Mouse (Mus musculus): ENCODE data around the gene Esyt2. TPM values are rescaled to one million over a fixed set of nuclear protein-coding genes. Genes with fewer than 3 reads are reported as not detected.

Gene Esyt2
- polyA plus RNA-seq (2012; rRNA removed) = 20.4 and 23.0 TPM in 2 replicates

DNA sequence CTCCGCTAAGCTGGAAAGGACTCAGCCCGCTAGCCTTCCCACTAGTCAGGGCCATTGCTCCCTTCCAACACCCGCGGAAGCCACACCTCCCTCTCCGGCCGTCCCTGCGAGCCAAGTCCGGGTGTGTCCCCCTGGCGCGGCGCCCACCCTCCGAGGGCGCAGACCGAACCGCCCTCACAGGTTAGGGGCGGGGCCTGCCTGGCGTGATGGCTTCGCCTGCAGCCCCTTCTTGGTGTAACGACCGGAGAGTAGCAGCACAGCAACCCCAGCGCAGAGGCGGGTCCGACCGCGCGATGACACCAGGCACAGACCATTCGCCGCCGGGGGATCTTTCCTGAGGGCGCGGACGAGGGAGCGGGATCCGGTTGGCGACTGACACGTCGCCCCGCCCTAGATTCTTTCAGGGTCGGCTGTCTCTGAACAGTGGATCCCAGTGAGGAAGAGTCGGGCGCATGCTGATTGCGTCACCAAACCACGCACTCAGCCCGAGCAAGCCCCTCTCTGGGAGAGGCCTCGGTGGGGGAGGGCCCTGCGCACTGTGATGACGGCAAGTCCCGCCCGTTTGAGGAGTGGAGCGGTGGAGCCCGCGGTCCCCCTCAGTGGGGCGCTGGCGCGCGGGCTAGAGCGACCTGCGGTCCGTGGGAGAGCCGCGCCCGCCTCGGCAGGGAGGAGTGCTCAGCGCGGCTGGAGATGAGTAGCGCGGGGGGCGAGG lies at the start of gene Esyt2:
Gene Esyt2, plus strand, starts transcription at position 544 of the 712 bp plus-strand sequence.
- Histone ChIP-seq H3K4me1 (replicated peaks; ENCODE audit: control insufficient read depth, insufficient read depth, low read length) (no peaks in the 10 kb centered on the region), H3K36me3 (ENCODE audit: control insufficient read depth, insufficient read depth, low read length) (no peaks in the 10 kb centered on the region), H3K4me3 (ENCODE audit: control insufficient read depth, insufficient read depth, low read length) (peak within 1 kb of the TSS; percentile 77), H3K27me3 (ENCODE audit: control insufficient read depth, insufficient read depth, low read length) (no peaks in the 10 kb centered on the region), H3K27ac (ENCODE audit: control insufficient read depth, insufficient read depth, low read length) (peak within 1 kb of the TSS; percentile 55)
- DNase-seq = peak; percentile 100
- TF ChIP-seq POLR2A (IDR thresholded peaks at IDR 0.05; ENCODE audit: control insufficient read depth, extremely low read depth, insufficient read depth, low read length, poor library complexity) (peak; percentile 100), CTCF (IDR thresholded peaks at IDR 0.05; ENCODE audit: borderline replicate concordance, control insufficient read depth, extremely low read depth, insufficient read depth, low read length, poor library complexity) (no peak; the same call in 1 of the 2 replicates)
- WGBS = under 1% methylated on average over 68 of the region's 68 CpGs

DNA sequence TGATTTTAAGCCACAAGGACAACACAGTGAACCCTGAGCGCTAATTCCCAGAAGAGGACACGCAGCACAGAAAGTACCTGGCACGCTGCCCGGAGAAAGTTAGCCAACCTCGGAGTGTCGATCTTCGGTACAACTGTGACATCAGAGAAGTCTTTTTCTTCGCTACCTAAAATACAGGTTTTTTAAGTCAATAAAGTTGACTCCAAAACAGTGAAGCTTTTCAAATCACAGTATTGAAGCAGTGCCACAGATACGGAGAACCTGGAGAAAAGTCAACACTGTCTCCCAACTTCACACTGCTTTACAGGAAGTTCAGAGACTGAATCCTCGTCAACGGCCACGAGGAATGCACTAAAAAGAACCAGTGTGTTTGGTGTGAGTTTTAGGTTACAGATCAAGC lies 49.4 kb upstream of the Esyt2 start:
- H3K36me3 ChIP-seq (ENCODE audit: control insufficient read depth, insufficient read depth, low read length) = no peaks in the 10 kb centered on the region
- no peak for DNase-seq
- TF ChIP-seq CTCF (IDR thresholded peaks at IDR 0.05; ENCODE audit: borderline replicate concordance, control insufficient read depth, extremely low read depth, insufficient read depth, low read length, poor library complexity) = no peak
- TF ChIP-seq POLR2A (IDR thresholded peaks at IDR 0.05; ENCODE audit: control insufficient read depth, extremely low read depth, insufficient read depth, low read length, poor library complexity) = no peak
- H3K27ac ChIP-seq (ENCODE audit: control insufficient read depth, insufficient read depth, low read length) = no peak overlapping the region
- no peaks in the 10 kb centered on the region for H3K4me1 ChIP-seq (replicated peaks; ENCODE audit: control insufficient read depth, insufficient read depth, low read length)
- WGBS = 85% methylated on average over 12 of the region's 12 CpGs
- H3K4me3 ChIP-seq (ENCODE audit: control insufficient read depth, insufficient read depth, low read length) = no peak overlapping the region
- no peaks in the 10 kb centered on the region for H3K27me3 ChIP-seq (ENCODE audit: control insufficient read depth, insufficient read depth, low read length)

DNA sequence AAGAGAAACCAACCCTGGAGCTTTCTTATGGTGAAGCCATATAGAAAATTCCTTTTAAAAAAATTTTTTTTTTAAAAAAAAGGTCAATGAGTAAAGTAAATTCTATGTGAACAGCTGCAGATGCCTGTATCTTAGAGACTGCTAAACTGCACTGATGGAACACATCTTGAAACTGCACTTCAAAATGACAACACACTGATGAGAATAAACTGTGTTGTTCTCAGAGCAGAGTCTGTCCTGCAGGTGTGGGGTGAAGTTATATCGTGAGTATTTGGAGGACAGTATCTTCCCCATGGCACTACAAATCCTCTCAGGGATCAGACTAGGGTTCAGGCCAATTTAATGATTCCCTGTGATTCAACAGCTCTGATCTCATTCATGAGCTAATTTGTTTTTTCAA lies 48.9 kb upstream of the Esyt2 start:
- WGBS = 91% methylated on average over 1 of the region's 1 CpGs
- TF ChIP-seq POLR2A (IDR thresholded peaks at IDR 0.05; ENCODE audit: control insufficient read depth, extremely low read depth, insufficient read depth, low read length, poor library complexity) (no peak), CTCF (IDR thresholded peaks at IDR 0.05; ENCODE audit: borderline replicate concordance, control insufficient read depth, extremely low read depth, insufficient read depth, low read length, poor library complexity) (no peak)
- Histone ChIP-seq H3K4me1 (replicated peaks; ENCODE audit: control insufficient read depth, insufficient read depth, low read length) (no peaks in the 10 kb centered on the region), H3K27me3 (ENCODE audit: control insufficient read depth, insufficient read depth, low read length) (no peaks in the 10 kb centered on the region), H3K36me3 (ENCODE audit: control insufficient read depth, insufficient read depth, low read length) (no peaks in the 10 kb centered on the region), H3K4me3 (ENCODE audit: control insufficient read depth, insufficient read depth, low read length) (no peak overlapping the region), H3K27ac (ENCODE audit: control insufficient read depth, insufficient read depth, low read length) (no peak overlapping the region)
- DNase-seq = no peak

DNA sequence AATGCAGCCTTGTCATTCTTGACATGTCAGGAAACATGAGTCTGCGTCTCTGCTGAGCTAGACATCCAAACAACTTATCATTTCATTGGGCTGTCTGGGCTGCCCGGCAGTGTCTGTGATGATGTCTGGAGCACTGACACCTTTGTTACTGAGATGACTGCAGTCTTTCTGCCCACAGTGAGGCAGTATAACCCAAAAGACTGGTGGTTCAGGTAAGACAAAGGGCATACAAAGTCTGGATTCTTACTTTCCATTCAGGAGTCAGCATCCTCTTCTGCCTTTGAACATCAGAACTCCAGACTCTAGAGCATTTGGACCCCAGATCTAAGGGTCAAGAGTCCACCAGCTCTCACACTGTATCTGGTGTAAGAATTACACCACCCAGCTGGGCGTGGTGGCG lies 45.6 kb upstream of the Esyt2 start:
- no peak for TF ChIP-seq CTCF (IDR thresholded peaks at IDR 0.05; ENCODE audit: borderline replicate concordance, control insufficient read depth, extremely low read depth, insufficient read depth, low read length, poor library complexity)
- TF ChIP-seq POLR2A (IDR thresholded peaks at IDR 0.05; ENCODE audit: control insufficient read depth, extremely low read depth, insufficient read depth, low read length, poor library complexity) = no peak
- 93% methylated on average over 4 of the region's 4 CpGs for WGBS
- Histone ChIP-seq H3K4me1 (replicated peaks; ENCODE audit: control insufficient read depth, insufficient read depth, low read length) (no peaks in the 10 kb centered on the region), H3K27me3 (ENCODE audit: control insufficient read depth, insufficient read depth, low read length) (no peaks in the 10 kb centered on the region), H3K4me3 (ENCODE audit: control insufficient read depth, insufficient read depth, low read length) (no peak overlapping the region), H3K27ac (ENCODE audit: control insufficient read depth, insufficient read depth, low read length) (no peak overlapping the region), H3K36me3 (ENCODE audit: control insufficient read depth, insufficient read depth, low read length) (no peaks in the 10 kb centered on the region)
- DNase-seq = peak; percentile 8

DNA sequence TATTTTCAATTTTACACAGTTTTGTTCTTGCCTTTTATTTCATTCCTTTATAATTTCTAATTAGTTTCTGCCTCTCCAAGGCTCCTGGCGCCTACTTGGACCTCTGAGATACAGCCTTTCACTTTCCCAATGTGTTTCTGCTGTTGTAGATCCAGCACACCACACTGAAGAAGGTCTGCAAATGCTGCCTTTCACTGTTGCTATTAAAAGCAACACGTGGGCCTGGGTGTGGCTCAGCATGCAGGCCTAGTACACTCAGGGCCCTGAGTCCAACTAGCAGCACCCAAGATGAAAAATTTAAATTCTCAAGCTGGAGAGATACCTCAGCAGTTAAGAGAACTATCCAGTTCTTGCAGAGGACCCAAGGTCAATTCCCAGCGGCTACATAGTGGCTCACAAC lies 44.3 kb upstream of the Esyt2 start:
- no peaks in the 10 kb centered on the region for H3K27me3 ChIP-seq (ENCODE audit: control insufficient read depth, insufficient read depth, low read length)
- H3K27ac ChIP-seq (ENCODE audit: control insufficient read depth, insufficient read depth, low read length) = no peak overlapping the region
- no peak for TF ChIP-seq CTCF (IDR thresholded peaks at IDR 0.05; ENCODE audit: borderline replicate concordance, control insufficient read depth, extremely low read depth, insufficient read depth, low read length, poor library complexity)
- no peak for TF ChIP-seq POLR2A (IDR thresholded peaks at IDR 0.05; ENCODE audit: control insufficient read depth, extremely low read depth, insufficient read depth, low read length, poor library complexity)
- H3K4me3 ChIP-seq (ENCODE audit: control insufficient read depth, insufficient read depth, low read length) = no peak overlapping the region
- no peaks in the 10 kb centered on the region for H3K36me3 ChIP-seq (ENCODE audit: control insufficient read depth, insufficient read depth, low read length)
- no peak for DNase-seq
- WGBS = 94% methylated on average over 3 of the region's 3 CpGs
- no peaks in the 10 kb centered on the region for H3K4me1 ChIP-seq (replicated peaks; ENCODE audit: control insufficient read depth, insufficient read depth, low read length)

DNA sequence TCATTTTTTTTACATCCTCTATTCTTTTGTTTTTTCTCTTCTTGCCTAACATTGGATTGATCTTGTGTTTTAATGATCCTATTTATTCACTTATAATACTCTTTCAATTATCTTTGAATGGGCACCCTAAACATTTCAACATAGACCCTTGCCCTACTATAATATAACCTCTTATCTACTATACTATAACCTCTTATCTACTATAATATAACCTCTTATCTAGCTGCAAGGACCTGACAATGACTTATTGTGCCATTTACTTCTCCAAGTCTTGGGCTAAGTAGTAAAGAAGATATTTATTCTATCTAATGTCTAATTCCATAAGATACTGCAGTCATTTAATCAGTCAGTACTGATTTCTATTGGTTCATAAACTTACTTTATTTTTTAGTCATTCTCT lies 42.6 kb upstream of the Esyt2 start:
- Histone ChIP-seq H3K27ac (ENCODE audit: control insufficient read depth, insufficient read depth, low read length) (no peak overlapping the region), H3K27me3 (ENCODE audit: control insufficient read depth, insufficient read depth, low read length) (no peaks in the 10 kb centered on the region), H3K4me1 (replicated peaks; ENCODE audit: control insufficient read depth, insufficient read depth, low read length) (no peaks in the 10 kb centered on the region), H3K4me3 (ENCODE audit: control insufficient read depth, insufficient read depth, low read length) (no peak overlapping the region), H3K36me3 (ENCODE audit: control insufficient read depth, insufficient read depth, low read length) (no peaks in the 10 kb centered on the region)
- no peak for DNase-seq
- TF ChIP-seq POLR2A (IDR thresholded peaks at IDR 0.05; ENCODE audit: control insufficient read depth, extremely low read depth, insufficient read depth, low read length, poor library complexity) = no peak
- no peak for TF ChIP-seq CTCF (IDR thresholded peaks at IDR 0.05; ENCODE audit: borderline replicate concordance, control insufficient read depth, extremely low read depth, insufficient read depth, low read length, poor library complexity)
